In genomic region chr5:20462376-20462775, GRCm38 (mm10) we compare ENCODE assay signal across 13 mouse cellular contexts.
DNase-seq lines count a peak whose midpoint lies in the region; ATAC-seq and TF ChIP-seq lines count a peak whose summit lies in the region.
"Had no signal": no experiment of that assay in that cellular context is flagged by ENCODE, and none has a peak within 500 bp of the region (broad histone marks: within the 10 kb centered on the region; RNA-seq: fewer than 3 reads in every experiment).

No protein-coding gene starts in this region.

- peak overlapping the region; percentile 64 for H3K27ac ChIP-seq in layer of hippocampus, adult 2 months
- H3K27ac ChIP-seq: heart, embryonic 13.5 days; midbrain, embryonic 15.5 days had no signal

- DNase-seq in cerebellum, adult 9-10 months: peak; percentile 38
- DNase-seq in cerebellum, adult 8-10 months: no peak
- DNase-seq in layer of hippocampus, adult 18-20 months (ENCODE audit: low spot score in 2 of 2): peak; percentile 26 to 76
- DNase-seq in layer of hippocampus, adult 9-10 months (ENCODE audit: low spot score): no peak
- peak; percentile 57 to 71 for DNase-seq in layer of hippocampus, adult 2 months (ENCODE audit: low spot score in 2 of 2)
- peak; percentile 38 to 74 for DNase-seq in right cerebral cortex, postnatal 10 days (ENCODE audit: low spot score in 2 of 2)
- no peak for DNase-seq in adrenal gland, postnatal 14 days
- DNase-seq: liver, postnatal 0 days; thymus, postnatal 36 days had no signal

- no peak for TF ChIP-seq CTCF in layer of hippocampus, adult 2 months (conservative IDR thresholded peaks at IDR 0.05)

- no peak overlapping the region for H3K4me3 ChIP-seq in layer of hippocampus, adult 2 months
- H3K4me3 ChIP-seq: erythroblast, embryonic 14.5 days; heart, embryonic 13.5 days; midbrain, embryonic 15.5 days had no signal

- ATAC-seq in megakaryocyte, adult 5-6 weeks (ENCODE audit: poor library complexity, severe bottlenecking): no peak
- ATAC-seq: liver, postnatal 0 days; midbrain, embryonic 15.5 days had no signal

Comparison
In these comparisons a context has a peak if more than half of its experiments do, and no peak if none do; other contexts are left out.
1. DNase-seq: peak in cerebellum, adult 9-10 months (single experiment), layer of hippocampus, adult 18-20 months (2 of 2), layer of hippocampus, adult 2 months (2 of 2) and right cerebral cortex, postnatal 10 days (2 of 2); none in cerebellum, adult 8-10 months (single experiment), layer of hippocampus, adult 9-10 months (single experiment) and adrenal gland, postnatal 14 days (single experiment).